Mouse (Mus musculus) stomach, postnatal 0 days (tissue): Measurements from ENCODE around the gene Pip4k2a. TPM values are rescaled to one million over a fixed set of nuclear protein-coding genes. Genes with fewer than 3 reads are reported as not detected.

Experiments
- ATAC-seq: fragments of 200-750 bp; cut with Nextera tagmentation; 2 replicates; pipeline ENCODE4 v1.8.0; 2017; ENCODE audit not compliant: low FRiP score, low TSS enrichment
- DNase-seq: peaks from one replicate; pipeline ENCODE4 v3.0.0-alpha.2; 2016; ENCODE audit warnings: low spot score
- H3K27ac ChIP-seq: fragments of 300-500 bp; sonication (generic); replicated peaks from 2 replicates; pipeline ENCODE4 v1.5.1; 2014; ENCODE audit warnings: mild to moderate bottlenecking, control low read depth
- H3K27me3 ChIP-seq: fragments of 300-500 bp; sonication (generic); 2 replicates; pipeline ENCODE4 v1.6.1; 2014; ENCODE audit warnings: low read length; ENCODE audit not compliant: control insufficient read depth, insufficient read depth
- H3K36me3 ChIP-seq: fragments of 300-500 bp; sonication (generic); 2 replicates; pipeline ENCODE4 v1.6.1; 2014; ENCODE audit warnings: low read length, mixed read lengths; ENCODE audit not compliant: control insufficient read depth, insufficient read depth
- H3K4me1 ChIP-seq: fragments of 300-500 bp; sonication (generic); replicated peaks from 2 replicates; pipeline ENCODE4 v1.6.1; 2014; ENCODE audit warnings: antibody characterized with exemption; ENCODE audit not compliant: control insufficient read depth, insufficient read depth
- H3K4me2 ChIP-seq: fragments of 300-500 bp; sonication (generic); replicated peaks from 2 replicates; pipeline ENCODE4 v1.6.1; 2014; ENCODE audit warnings: low read depth, mild to moderate bottlenecking, control low read depth, moderate library complexity
- H3K4me3 ChIP-seq: fragments of 300-500 bp; sonication (generic); 2 replicates; pipeline ENCODE4 v1.5.1; 2014; ENCODE audit warnings: low read depth, low read length, control low read depth
- H3K9ac ChIP-seq: fragments of 300-500 bp; sonication (generic); 2 replicates; pipeline ENCODE4 v1.6.1; 2014; ENCODE audit warnings: mild to moderate bottlenecking, low read length, control low read depth, mixed read lengths
- H3K9me3 ChIP-seq: fragments of 300-500 bp; sonication (generic); 2 replicates; pipeline ENCODE4 v1.6.1; 2016; ENCODE audit warnings: low read length; ENCODE audit not compliant: control insufficient read depth
- CTCF ChIP-seq: IDR thresholded peaks from 2 replicates; pipeline ENCODE4 v1.5.1; 2016; ENCODE audit warnings: antibody characterized with exemption, low read depth, mild to moderate bottlenecking, moderate library complexity
- EP300 ChIP-seq: optimal IDR thresholded peaks from 2 replicates; pipeline ENCODE3; 2016; ENCODE audit warnings: antibody characterized with exemption
- WGBS: fragments of 180-500 bp; shearing (Covaris S2); extraction: QIAGEN DNeasy Blood & Tissue Kit; methylation state at CpG from one replicate; pipeline ENCODE4 v1.1.7; 2014; 5-methylcytosine and 5-hydroxymethylcytosine counted together
- polyA plus RNA-seq: library from polyadenylated mRNA; unstranded; fragments of >200 nt; fragmentation: Nextera tagmentation; extraction: Ambion mirVana; gene quantifications from 2 replicates; pipeline ENCODE4 v1.2.1, GENCODE M21; 2015

The Pip4k2a gene
- polyA plus RNA-seq, 1 experiment from 2014 or later, result 4.5 TPM

DNA sequence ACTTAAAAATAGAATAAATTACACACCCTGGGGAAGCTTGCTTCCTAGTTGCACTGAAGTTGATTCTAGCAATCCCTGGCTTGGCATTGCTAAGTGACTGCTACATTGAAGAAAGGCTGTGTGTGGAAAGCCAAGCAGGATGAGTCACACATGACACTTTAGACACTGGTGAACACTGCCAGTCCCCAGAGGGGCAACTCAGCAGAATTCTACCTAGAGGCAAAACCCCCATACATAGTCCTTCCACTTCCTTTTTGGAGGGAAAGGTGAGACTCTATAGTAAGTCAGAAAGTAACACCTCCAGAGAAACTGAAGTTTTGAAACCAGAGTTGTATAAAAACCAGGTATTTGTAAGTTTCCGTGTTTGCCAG, 80.6 kb downstream of the Pip4k2a start:
- no peak overlapping the region for H3K27ac ChIP-seq
- no peak overlapping the region for H3K9ac ChIP-seq
- WGBS, result 88% methylated on average over 1 of the region's 1 CpGs
- H3K4me3 ChIP-seq, result no peak overlapping the region
- H3K4me1 ChIP-seq, result no peaks in the 10 kb centered on the region
- no peaks in the 10 kb centered on the region for H3K9me3 ChIP-seq
- no peak for TF ChIP-seq CTCF
- TF ChIP-seq EP300, result no peak
- DNase-seq, result no peak
- H3K36me3 ChIP-seq, result no peaks in the 10 kb centered on the region
- H3K27me3 ChIP-seq, result no peaks in the 10 kb centered on the region
- no peak for ATAC-seq
- H3K4me2 ChIP-seq, result no peak overlapping the region

DNA sequence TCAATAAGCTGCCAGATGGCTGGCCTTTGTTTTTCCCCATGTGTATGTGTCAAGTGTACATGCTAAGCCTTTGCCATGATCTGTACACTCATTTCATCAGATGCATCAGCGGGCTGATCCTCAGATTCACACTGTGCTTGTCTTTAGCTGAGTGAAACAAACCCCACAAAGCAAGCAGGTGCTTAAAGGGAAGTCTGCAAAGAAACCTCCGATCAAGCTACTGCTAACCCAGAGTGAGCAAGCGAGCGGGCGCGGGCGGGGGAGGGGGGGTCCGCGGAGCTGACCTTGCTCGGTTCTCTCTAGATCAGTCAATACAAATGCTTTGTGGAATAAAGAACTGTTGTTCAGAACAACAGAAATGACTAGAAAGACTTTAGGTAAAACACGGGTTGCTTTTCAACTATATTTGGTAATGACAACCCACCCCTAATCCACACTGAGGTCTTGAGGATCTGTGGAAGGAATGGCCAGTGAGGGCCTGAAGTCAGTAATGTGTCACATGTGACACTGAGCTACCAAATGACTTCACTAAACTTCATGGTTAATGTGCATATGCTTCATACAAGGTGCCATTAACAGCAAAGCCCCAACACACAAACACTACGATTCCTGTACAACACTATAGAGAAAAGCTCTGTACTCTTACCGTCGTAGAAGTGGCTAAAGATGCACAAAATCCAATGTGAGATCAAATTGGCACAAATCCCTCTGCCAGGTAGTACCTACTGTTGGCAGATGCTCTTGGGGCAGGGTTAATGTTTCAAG, 81.1 kb downstream of the Pip4k2a start:
- Histone ChIP-seq H3K9ac (no peak overlapping the region), H3K27me3 (no peaks in the 10 kb centered on the region), H3K27ac (no peak overlapping the region), H3K4me3 (no peak overlapping the region), H3K9me3 (no peaks in the 10 kb centered on the region), H3K36me3 (no peaks in the 10 kb centered on the region), H3K4me2 (no peak overlapping the region), H3K4me1 (no peaks in the 10 kb centered on the region)
- ATAC-seq (no peak), DNase-seq (no peak)
- WGBS, result 71% methylated on average over 14 of the region's 14 CpGs
- TF ChIP-seq CTCF (no peak), EP300 (no peak)

DNA sequence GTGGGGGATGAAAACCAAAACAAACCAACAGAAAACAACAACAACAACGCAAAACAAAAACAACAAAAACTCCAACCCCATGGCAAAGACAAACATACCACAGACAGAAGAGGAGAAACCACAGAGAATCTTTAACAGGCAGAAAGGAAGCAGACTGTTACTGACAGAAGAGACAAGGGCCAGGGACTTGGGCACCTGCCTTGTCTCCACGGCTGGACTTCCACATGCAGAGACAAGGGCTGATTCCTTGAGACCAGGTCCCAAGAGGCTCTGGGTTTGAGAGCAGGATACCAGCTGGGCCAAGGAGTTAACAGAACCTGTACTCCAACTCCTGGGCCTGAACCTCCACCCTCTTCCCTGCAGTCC, 81.9 kb downstream of the Pip4k2a start:
- no peaks in the 10 kb centered on the region for H3K27me3 ChIP-seq
- no peak for ATAC-seq
- DNase-seq, result no peak
- no peaks in the 10 kb centered on the region for H3K4me1 ChIP-seq
- 74% methylated on average over 2 of the region's 2 CpGs for WGBS
- H3K4me3 ChIP-seq, result no peak overlapping the region
- TF ChIP-seq EP300, result no peak
- no peak for TF ChIP-seq CTCF
- H3K4me2 ChIP-seq, result no peak overlapping the region
- no peak overlapping the region for H3K27ac ChIP-seq
- no peaks in the 10 kb centered on the region for H3K9me3 ChIP-seq
- H3K36me3 ChIP-seq, result no peaks in the 10 kb centered on the region
- no peak overlapping the region for H3K9ac ChIP-seq

DNA sequence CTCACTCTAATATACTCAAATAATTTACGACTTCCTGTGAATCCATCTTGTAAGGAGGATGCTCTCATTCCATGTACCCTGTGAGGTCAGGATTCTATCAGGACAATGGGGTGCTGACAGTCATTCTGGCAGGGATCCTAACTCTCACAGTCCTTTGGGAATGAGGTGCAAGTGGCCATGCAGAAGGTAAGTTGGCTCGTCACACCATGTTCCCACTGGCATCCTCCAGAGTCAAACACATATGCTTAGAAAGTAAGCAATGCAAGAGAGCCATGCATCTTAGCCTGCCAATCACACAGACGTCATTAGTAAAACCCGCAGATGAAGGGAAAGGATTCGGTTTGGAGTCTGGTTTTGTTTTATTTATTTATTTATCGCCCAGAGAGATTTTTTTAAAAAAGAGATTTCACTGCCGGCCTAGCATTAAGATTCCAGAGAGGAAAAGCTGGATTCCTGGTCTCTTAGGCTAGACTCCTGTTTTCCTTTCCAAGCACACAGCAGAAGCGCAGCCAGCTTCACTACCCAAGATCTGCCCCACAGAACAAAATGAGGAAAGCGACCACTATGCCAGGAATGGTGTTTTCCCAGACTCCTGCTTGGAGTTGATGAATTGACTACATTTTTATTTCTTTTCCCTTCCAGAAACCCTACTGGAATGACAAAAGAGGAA, 82.4 kb downstream of the Pip4k2a start:
- no peak for ATAC-seq
- no peak overlapping the region for H3K9ac ChIP-seq
- no peaks in the 10 kb centered on the region for H3K27me3 ChIP-seq

DNA sequence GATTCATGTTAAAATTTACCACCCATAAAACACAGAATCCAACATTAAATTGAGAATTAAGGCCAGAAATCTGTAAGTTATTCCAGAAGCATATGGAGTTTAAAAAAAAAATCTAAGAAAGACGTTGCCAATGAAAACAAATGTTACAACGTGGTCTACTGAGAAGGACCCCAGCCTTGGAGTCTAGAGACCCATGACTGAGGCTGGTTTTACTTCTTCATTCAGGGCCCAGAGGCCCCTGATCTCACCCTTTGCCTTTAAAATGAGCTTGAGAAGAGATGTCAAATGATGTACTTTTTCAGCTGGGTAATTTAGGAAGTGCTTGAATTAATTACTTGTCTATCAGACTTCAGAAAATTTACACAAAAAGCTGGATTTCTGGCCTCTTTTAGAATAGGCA, 83.2 kb downstream of the Pip4k2a start:
- 62% methylated on average over 2 of the region's 2 CpGs for WGBS
- no peaks in the 10 kb centered on the region for H3K36me3 ChIP-seq
- H3K27ac ChIP-seq, result no peak overlapping the region
- no peak overlapping the region for H3K4me3 ChIP-seq
- no peaks in the 10 kb centered on the region for H3K4me1 ChIP-seq
- TF ChIP-seq EP300 (no peak), CTCF (no peak)
- no peaks in the 10 kb centered on the region for H3K9me3 ChIP-seq
- H3K27me3 ChIP-seq, result no peaks in the 10 kb centered on the region
- DNase-seq, result no peak
- H3K9ac ChIP-seq, result no peak overlapping the region
- H3K4me2 ChIP-seq, result no peak overlapping the region
- no peak for ATAC-seq

More for the DNA sequence above, 82.4 kb downstream of the Pip4k2a start:
- no peaks in the 10 kb centered on the region for H3K4me1 ChIP-seq
- H3K4me2 ChIP-seq, result no peak overlapping the region
- TF ChIP-seq EP300 (no peak), CTCF (no peak)
- H3K4me3 ChIP-seq, result no peak overlapping the region
- 70% methylated on average over 9 of the region's 9 CpGs for WGBS
- H3K27ac ChIP-seq, result no peak overlapping the region
- DNase-seq, result no peak
- H3K36me3 ChIP-seq, result no peaks in the 10 kb centered on the region
- H3K9me3 ChIP-seq, result no peaks in the 10 kb centered on the region

DNA sequence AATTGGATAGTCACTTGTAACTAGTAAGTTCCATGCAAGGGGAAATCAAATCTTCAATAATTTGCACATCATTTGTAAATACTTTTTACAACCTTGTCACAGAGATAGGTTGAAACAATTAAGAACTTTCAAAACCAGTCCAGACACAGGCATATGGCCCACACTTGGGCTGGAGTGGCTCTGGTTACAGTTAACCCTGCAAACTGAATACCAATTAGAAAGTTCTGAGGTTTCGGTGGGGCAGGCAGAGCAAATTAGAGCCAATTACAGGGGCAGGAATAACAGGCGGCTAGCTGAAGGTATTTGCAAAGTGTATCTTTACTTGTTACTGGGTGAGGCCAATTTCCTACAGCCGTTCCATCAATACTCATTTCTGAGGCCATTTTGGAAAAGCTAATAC, 84.3 kb downstream of the Pip4k2a start:
- TF ChIP-seq CTCF (no peak), EP300 (no peak)
- WGBS, result 88% methylated on average over 3 of the region's 3 CpGs

More for the DNA sequence above, 84.3 kb downstream of the Pip4k2a start:
- Histone ChIP-seq H3K4me1 (no peaks in the 10 kb centered on the region), H3K36me3 (no peaks in the 10 kb centered on the region), H3K9ac (no peak overlapping the region), H3K27ac (no peak overlapping the region), H3K9me3 (no peaks in the 10 kb centered on the region), H3K4me2 (no peak overlapping the region), H3K4me3 (no peak overlapping the region), H3K27me3 (no peaks in the 10 kb centered on the region)
- DNase-seq, result no peak
- ATAC-seq, result no peak
